Mouse (Mus musculus): ENCODE data around the gene Alkbh3.

- TF ChIP-seq NELFE (IDR thresholded peaks at IDR 0.05; ENCODE audit: low read depth, low read length), result no peak
- no peak for TF ChIP-seq RCOR1 (IDR thresholded peaks at IDR 0.05; ENCODE audit: low read depth, low read length)
- no peak for TF ChIP-seq CTCF (IDR thresholded peaks at IDR 0.05 in 2 of 3, conservative IDR thresholded peaks at IDR 0.05 in 1 of 3; ENCODE audit: control insufficient read depth in 1 of 3, insufficient read depth in 1 of 3, low read depth in 2 of 3, low read length in 3 of 3, poor library complexity in 1 of 3, severe bottlenecking in 1 of 3)
- TF ChIP-seq SMC3 (IDR thresholded peaks at IDR 0.05; ENCODE audit: low read depth, low read length), result no peak
- no peak for TF ChIP-seq POLR2AphosphoS2 (IDR thresholded peaks at IDR 0.05; ENCODE audit: low read length)
- no peak for TF ChIP-seq ZKSCAN1 (IDR thresholded peaks at IDR 0.05; ENCODE audit: low read depth, low read length)
- TF ChIP-seq USF2 (IDR thresholded peaks at IDR 0.05; ENCODE audit: borderline replicate concordance in 1 of 2, insufficient read depth in 1 of 2, low read depth in 1 of 2, low read length in 2 of 2), result no peak
- TF ChIP-seq POLR2A (IDR thresholded peaks at IDR 0.05; ENCODE audit: control insufficient read depth in 1 of 2, insufficient read depth in 1 of 2, low read depth in 1 of 2, low read length in 2 of 2, poor library complexity in 1 of 2), result no peak
- no peak for TF ChIP-seq ETS1 (IDR thresholded peaks at IDR 0.05; ENCODE audit: low read depth, low read length)
- TF ChIP-seq MAZ (IDR thresholded peaks at IDR 0.05; ENCODE audit: low read depth, low read length), result no peak
- no peak for TF ChIP-seq GABPA (IDR thresholded peaks at IDR 0.05; ENCODE audit: low read depth, low read length)
- no peak for TF ChIP-seq E2F4 (IDR thresholded peaks at IDR 0.05; ENCODE audit: borderline replicate concordance, low read depth, low read length)
- no peak for TF ChIP-seq EP300 (IDR thresholded peaks at IDR 0.05; ENCODE audit: low read depth in 1 of 2, low read length in 2 of 2)
These were observed 33.6 kb upstream of the Alkbh3 start for GRCm38 (mm10) chr2:94044174-94044573.

Measured in MEL (cell line).